Mouse (Mus musculus) heart, adult 2 months (tissue): ENCODE results near the gene 4933411K16Rik.

ENCODE experiments used
- CTCF ChIP-seq: fragments of 200-600 bp; IDR thresholded peaks from 2 replicates; pipeline ENCODE4 v1.8.1; 2022; ENCODE audit warnings: antibody characterized with exemption, mild to moderate bottlenecking, moderate library complexity
- EP300 ChIP-seq: fragments of 200-500 bp; IDR thresholded peaks from 2 replicates; pipeline ENCODE4 v1.6.1; 2011; ENCODE audit warnings: low read depth, low read length, control low read depth; ENCODE audit not compliant: insufficient read depth
- POLR2A ChIP-seq: fragments of 200-500 bp; IDR thresholded peaks from 2 replicates; pipeline ENCODE4 v1.6.1; 2011; ENCODE audit warnings: mild to moderate bottlenecking, low read depth, low read length, control low read depth; ENCODE audit not compliant: insufficient read depth

- TF ChIP-seq CTCF = no peak
- TF ChIP-seq POLR2A = no peak
- TF ChIP-seq EP300 = no peak
These were observed at the start of gene 4933411K16Rik for GRCm38 (mm10) chr19:42051948-42052347.
